Mouse (Mus musculus) spleen, adult 18-20 months (tissue): ENCODE measurements at regions not wholly inside any gene's neighbourhood (a gene's known extent, or its start where the extent isn't known, plus 50 kb on each side); places are given as distances from the start of the nearest gene placed in this dataset.

Experiments used
- DNase-seq, 2 experiments: peaks; one replicate each; pipeline ENCODE4 v3.0.0; 2022; ENCODE audit warnings: mixed read lengths in 2 of 2

- DNase-seq, result peak; percentile 66 to 68
These were observed 244.4 kb downstream of the Rplp1 start for GRCm38 (mm10) chr9:61669729-61670520.

- DNase-seq, result no peak
These were observed 245.6 kb downstream of the Rplp1 start for GRCm38 (mm10) chr9:61668723-61669122.

- DNase-seq, result no peak
These were observed 246.1 kb downstream of the Rplp1 start for GRCm38 (mm10) chr9:61668157-61668697.

- DNase-seq, result peak in 1 of 2 experiments; percentile 29
These were observed 246.8 kb downstream of the Rplp1 start for GRCm38 (mm10) chr9:61667453-61668074.

- no peak for DNase-seq
These were observed 247.5 kb downstream of the Rplp1 start for GRCm38 (mm10) chr9:61666761-61667332.

GRCm38 (mm10) chr9:61666118-61666517 is 248.2 kb downstream of the Rplp1 start:
- DNase-seq, result peak in 1 of 2 experiments; percentile 41

- DNase-seq, result no peak
These were observed 249.1 kb downstream of the Rplp1 start for GRCm38 (mm10) chr9:61665254-61665653.

GRCm38 (mm10) chr9:61664000-61664622 is 250.2 kb downstream of the Rplp1 start:
- no peak for DNase-seq

GRCm38 (mm10) chr9:61662055-61663028 is 252.0 kb downstream of the Rplp1 start:
- no peak for DNase-seq

- no peak for DNase-seq
These were observed 254.2 kb downstream of the Rplp1 start for GRCm38 (mm10) chr9:61660191-61660590.

- no peak for DNase-seq
These were observed 256.3 kb downstream of the Rplp1 start for GRCm38 (mm10) chr9:61657996-61658395.

- DNase-seq, result no peak
These were observed 258.8 kb downstream of the Rplp1 start for GRCm38 (mm10) chr9:61655433-61655981.

- no peak for DNase-seq
These were observed 268.5 kb downstream of the Rplp1 start for GRCm38 (mm10) chr9:61645661-61646425.

GRCm38 (mm10) chr9:61640739-61641138 is 268.6 kb downstream of the Tle3 start:
- no peak for DNase-seq

GRCm38 (mm10) chr9:61638908-61639307 is 266.7 kb downstream of the Tle3 start:
- DNase-seq, result no peak

- no peak for DNase-seq
These were observed 261.8 kb downstream of the Tle3 start for GRCm38 (mm10) chr9:61633936-61634335.

- DNase-seq, result no peak
These were observed 260.4 kb downstream of the Tle3 start for GRCm38 (mm10) chr9:61632602-61633001.

- DNase-seq, result no peak
These were observed 258.9 kb downstream of the Tle3 start for GRCm38 (mm10) chr9:61631097-61631496.

GRCm38 (mm10) chr9:61627801-61628574 is 255.8 kb downstream of the Tle3 start:
- DNase-seq, result peak; percentile 24 to 25

- no peak for DNase-seq
These were observed 250.8 kb downstream of the Tle3 start for GRCm38 (mm10) chr9:61622933-61623332.
